Mouse (Mus musculus) embryonic facial prominence, embryonic 15.5 days (tissue): ENCODE measurements around the gene Cyp4a12a. TPM values are rescaled to one million over a fixed set of nuclear protein-coding genes. Genes with fewer than 3 reads are reported as not detected.
"Not testable (repeated sequence)": the region's sequence is repeated elsewhere in the genome, so short reads cannot be mapped to it uniquely, and the experiment has no call there.

Experiments used
- ATAC-seq: fragments of 200-750 bp; cut with Nextera tagmentation; 2 replicates; pipeline ENCODE4 v1.8.0; 2017; ENCODE audit warnings: low read depth, moderate TSS enrichment; ENCODE audit not compliant: insufficient number of reproducible peaks, low FRiP score, low TSS enrichment
- H3K27ac ChIP-seq: fragments of 300-500 bp; sonication (generic); replicated peaks from 2 replicates; pipeline ENCODE4 v1.5.1; 2015; ENCODE audit warnings: mild to moderate bottlenecking, inconsistent platforms
- H3K27me3 ChIP-seq: fragments of 300-500 bp; sonication (generic); 2 replicates; pipeline ENCODE4 v1.6.1; 2015; ENCODE audit warnings: inconsistent platforms
- H3K36me3 ChIP-seq: fragments of 300-500 bp; sonication (generic); 2 replicates; pipeline ENCODE4 v1.6.1; 2015; ENCODE audit warnings: mild to moderate bottlenecking, inconsistent platforms
- H3K4me1 ChIP-seq: fragments of 300-500 bp; sonication (generic); 2 replicates; pipeline ENCODE4 v1.6.1; 2015; ENCODE audit warnings: inconsistent platforms
- H3K4me2 ChIP-seq: fragments of 300-500 bp; sonication (generic); replicated peaks from 2 replicates; pipeline ENCODE4 v1.6.1; 2015; ENCODE audit warnings: mild to moderate bottlenecking, inconsistent platforms
- H3K4me3 ChIP-seq: fragments of 300-500 bp; sonication (generic); replicated peaks from 2 replicates; pipeline ENCODE4 v1.5.1; 2015; ENCODE audit warnings: mild to moderate bottlenecking, inconsistent platforms
- H3K9ac ChIP-seq: fragments of 300-500 bp; sonication (generic); 2 replicates; pipeline ENCODE4 v1.6.1; 2015; ENCODE audit warnings: inconsistent platforms
- H3K9me3 ChIP-seq: fragments of 300-500 bp; sonication (generic); replicated peaks from 2 replicates; pipeline ENCODE4 v1.6.1; 2016; ENCODE audit warnings: inconsistent platforms
- WGBS: fragments of 180-500 bp; shearing (Covaris S2); methylation state at CpG from one replicate; pipeline ENCODE4 v1.1.7; 2015; 5-methylcytosine and 5-hydroxymethylcytosine counted together
- polyA plus RNA-seq: library from polyadenylated mRNA; unstranded; fragments of >200 nt; fragmentation: Nextera tagmentation; extraction: Ambion mirVana; gene quantifications from 2 replicates; pipeline ENCODE4 v1.2.1, GENCODE M21; 2015

Gene Cyp4a12a
- 3.0 and 5.8 TPM in 2 replicates for polyA plus RNA-seq

DNA sequence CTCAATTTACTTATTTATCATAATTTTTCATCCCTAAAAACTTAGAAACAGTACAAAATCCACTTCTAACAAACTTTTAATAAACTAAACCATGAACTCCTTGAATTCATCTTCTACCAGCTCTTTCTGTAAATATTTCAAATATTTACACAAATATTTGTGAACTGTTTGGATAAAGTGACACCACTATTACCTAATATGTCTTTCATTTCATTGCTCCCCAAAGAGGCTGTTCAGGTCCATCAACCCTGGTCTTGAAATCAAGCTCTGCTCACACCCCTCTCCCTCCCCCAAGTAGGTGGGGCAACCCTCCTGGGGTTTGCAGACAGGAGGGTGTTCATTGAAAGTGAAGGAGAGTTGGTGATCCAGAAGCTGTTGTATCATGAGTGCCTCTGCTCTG lies at the start of gene Cyp4a12a:
Cyp4a12a (plus strand) TSS at position 301 of the 400 bp plus-strand sequence.
- H3K4me1 ChIP-seq, H3K36me3 ChIP-seq, H3K9me3 ChIP-seq, H3K9ac ChIP-seq, H3K4me2 ChIP-seq, ATAC-seq, H3K27me3 ChIP-seq, H3K4me3 ChIP-seq, H3K27ac ChIP-seq: not testable (repeated sequence)

DNA sequence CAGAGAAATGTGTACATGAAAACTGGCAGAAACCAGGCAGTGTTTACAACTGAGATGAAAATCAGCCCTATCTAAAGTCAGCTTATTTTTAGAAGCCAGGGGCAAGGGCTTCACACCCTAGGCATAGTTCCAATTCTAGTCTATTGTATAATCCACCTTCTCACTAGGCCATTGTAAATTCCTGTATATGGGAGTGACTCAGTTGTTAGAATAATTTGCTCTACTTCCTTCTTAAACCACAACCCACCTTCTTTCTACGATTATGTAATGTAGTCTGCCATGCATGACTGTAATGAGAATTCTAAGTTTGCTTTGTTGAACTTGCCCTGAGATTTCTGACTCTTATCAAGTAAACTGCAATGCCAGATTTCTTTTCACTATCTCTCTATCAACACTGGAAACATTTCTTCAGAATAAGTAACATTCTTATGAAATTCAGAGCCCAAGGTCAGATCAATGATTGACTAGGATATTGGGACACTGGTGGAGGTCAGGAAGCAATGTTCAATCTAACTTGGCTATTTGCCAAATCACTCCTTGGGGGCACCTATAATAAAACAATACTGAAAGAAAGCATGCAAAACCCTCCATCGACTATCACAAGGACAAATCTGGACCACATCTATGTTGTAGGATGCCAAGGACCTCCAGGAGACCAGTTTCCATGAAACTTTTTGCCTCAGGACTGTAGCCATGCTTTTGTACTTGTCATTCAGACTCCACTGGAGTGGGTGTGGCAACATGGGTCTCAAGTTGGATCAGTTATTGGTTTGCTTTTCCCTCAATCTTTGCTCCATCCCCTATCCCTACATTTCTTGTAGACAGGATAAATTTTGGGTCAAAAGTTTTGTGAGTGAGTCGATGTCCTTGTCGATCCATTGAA lies 33.9 kb upstream of the Cyp4a12a start:
- not testable (repeated sequence) for H3K4me1 ChIP-seq, H3K27me3 ChIP-seq, ATAC-seq, H3K4me2 ChIP-seq, H3K36me3 ChIP-seq, H3K9me3 ChIP-seq, H3K9ac ChIP-seq, H3K27ac ChIP-seq, H3K4me3 ChIP-seq
- WGBS = 84% methylated on average over 3 of the region's 4 CpGs

DNA sequence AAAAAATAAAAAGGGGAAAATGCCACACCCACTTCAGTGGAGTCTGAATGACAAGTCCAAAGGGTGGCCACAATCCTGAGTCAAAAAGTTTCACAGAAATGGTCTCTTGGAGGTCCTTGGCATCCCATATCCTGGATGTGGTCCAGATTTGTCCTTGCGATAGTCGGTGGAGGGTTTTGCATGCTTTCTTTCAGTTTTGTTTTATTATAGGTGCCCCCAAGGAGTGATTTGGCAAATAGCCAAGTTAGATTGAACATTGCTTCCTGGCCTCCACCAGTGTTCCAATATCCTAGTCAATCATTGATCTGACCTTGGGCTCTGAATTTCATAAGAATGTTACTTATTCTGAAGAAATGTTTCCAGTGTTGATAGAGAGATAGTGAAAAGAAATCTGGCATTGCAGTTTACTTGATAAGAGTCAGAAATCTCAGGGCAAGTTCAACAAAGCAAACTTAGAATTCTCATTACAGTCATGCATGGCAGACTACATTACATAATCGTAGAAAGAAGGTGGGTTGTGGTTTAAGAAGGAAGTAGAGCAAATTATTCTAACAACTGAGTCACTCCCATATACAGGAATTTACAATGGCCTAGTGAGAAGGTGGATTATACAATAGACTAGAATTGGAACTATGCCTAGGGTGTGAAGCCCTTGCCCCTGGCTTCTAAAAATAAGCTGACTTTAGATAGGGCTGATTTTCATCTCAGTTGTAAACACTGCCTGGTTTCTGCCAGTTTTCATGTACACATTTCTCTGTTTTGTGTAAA lies 20.4 kb upstream of the Cyp4a12a start:
- H3K27me3 ChIP-seq, H3K4me1 ChIP-seq, H3K36me3 ChIP-seq, H3K9me3 ChIP-seq, ATAC-seq, H3K27ac ChIP-seq, H3K9ac ChIP-seq, H3K4me3 ChIP-seq, H3K4me2 ChIP-seq: not testable (repeated sequence)
- 92% methylated on average over 2 of the region's 3 CpGs for WGBS

DNA sequence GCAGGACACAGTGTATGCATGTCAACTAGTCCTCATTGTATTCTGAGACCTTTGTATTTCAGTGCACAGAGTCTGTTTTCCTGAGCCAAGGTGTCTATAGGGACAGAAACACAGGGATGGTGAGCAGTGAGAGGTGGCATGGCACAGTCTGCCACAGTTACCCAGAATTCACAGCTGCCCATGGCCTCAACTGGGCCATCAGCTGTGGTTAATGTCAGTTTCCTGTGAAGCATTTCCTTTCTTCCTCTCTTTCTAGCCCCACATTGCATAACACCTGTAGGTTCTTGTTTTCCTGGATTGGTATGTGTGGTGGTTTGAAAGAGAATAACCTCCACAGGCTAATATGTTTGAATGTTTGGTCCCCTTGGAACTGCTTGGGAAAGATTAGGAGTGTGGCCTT lies 18.5 kb upstream of the Cyp4a12a start:
- no peaks in the 10 kb centered on the region for H3K9me3 ChIP-seq
- no peaks in the 10 kb centered on the region for H3K4me1 ChIP-seq
- H3K27ac ChIP-seq = no peak overlapping the region
- H3K36me3 ChIP-seq = no peaks in the 10 kb centered on the region
- peak overlapping the region; percentile 45; the same call in 1 of the 2 replicates for H3K4me2 ChIP-seq
- no peak overlapping the region for H3K9ac ChIP-seq
- no peak overlapping the region for H3K4me3 ChIP-seq
- H3K27me3 ChIP-seq = no peaks in the 10 kb centered on the region
- no peak for ATAC-seq

DNA sequence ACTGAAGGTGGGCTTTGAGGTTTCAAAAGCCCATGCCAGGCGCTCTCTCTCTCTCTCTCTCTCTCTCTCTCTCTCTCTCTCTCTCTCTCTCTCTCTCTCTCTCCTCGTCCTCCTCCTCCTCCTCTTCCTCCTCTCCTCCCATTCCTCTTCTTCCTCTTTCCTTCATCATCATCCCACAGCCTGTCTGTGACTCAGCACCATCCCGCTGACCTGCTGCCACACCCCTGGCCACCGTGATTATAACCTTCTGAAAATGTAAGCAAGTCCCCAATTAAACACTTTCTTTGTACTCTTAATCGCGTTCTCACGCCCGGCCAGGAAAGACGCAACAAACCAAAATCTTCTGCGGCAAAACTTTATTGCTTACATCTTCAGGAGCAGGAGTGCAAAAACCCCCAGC lies 18.1 kb upstream of the Cyp4a12a start:
- H3K9me3 ChIP-seq, ATAC-seq, H3K4me1 ChIP-seq, H3K9ac ChIP-seq, H3K27ac ChIP-seq, H3K27me3 ChIP-seq, H3K36me3 ChIP-seq: not testable (repeated sequence)
- H3K4me2 ChIP-seq = peak overlapping the region; percentile 45
- H3K4me3 ChIP-seq = peak overlapping the region; percentile 34
- WGBS = 8% methylated on average over 10 of the region's 10 CpGs

DNA sequence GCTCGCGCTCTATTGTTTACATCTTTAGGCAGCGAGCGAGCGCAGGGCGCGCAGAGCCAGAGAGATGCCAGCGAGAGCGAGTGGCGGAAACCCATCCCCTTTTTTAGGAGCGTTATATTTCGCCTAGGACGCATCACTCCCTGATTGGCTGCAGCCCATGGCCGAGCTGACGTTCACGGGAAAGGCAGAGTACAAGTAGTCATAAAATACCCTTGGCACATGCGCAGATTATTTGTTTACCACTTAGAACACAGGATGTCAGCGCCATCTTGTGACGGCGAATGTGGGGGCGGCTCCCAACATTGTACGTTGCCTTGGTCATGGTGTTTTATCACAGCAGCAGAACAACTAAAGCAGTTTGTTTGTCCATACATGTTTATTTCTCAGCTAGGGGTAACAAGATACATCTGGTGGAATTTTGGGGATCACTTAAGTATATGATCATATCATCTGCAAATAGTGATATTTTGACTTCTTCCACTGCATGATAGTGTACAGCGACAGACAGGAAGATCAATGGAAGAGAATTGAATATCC lies 17.5 kb upstream of the Cyp4a12a start:
- H3K4me1 ChIP-seq, H3K27me3 ChIP-seq, H3K9ac ChIP-seq, H3K36me3 ChIP-seq, ATAC-seq, H3K27ac ChIP-seq, H3K9me3 ChIP-seq: not testable (repeated sequence)
- Histone ChIP-seq H3K4me3 (peak overlapping the region; percentile 34), H3K4me2 (peak overlapping the region; percentile 45)
- WGBS = 10% methylated on average over 20 of the region's 23 CpGs

DNA sequence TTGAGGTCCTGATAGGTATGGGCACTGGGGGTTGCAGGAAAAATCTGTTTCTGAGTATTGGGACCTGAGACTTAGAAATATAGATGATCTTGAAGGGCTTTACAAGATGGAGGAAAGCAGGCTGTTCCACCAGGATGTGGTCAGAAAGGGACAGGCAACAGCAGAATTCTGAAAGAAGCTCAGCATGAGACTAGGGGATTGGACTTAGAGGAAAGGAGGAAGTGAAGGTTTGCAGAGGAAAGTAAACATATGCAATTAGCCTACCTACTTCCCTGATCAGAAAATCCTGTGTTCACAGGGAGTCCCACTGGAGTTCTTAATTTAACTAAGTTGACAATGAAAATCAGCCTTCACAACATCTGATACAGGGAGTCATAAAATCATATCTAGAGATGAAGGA lies 26.9 kb downstream of the Cyp4a12a start:
- ATAC-seq, H3K4me1 ChIP-seq, H3K4me3 ChIP-seq, H3K27me3 ChIP-seq, H3K36me3 ChIP-seq, H3K9me3 ChIP-seq, H3K4me2 ChIP-seq, H3K27ac ChIP-seq, H3K9ac ChIP-seq: not testable (repeated sequence)

DNA sequence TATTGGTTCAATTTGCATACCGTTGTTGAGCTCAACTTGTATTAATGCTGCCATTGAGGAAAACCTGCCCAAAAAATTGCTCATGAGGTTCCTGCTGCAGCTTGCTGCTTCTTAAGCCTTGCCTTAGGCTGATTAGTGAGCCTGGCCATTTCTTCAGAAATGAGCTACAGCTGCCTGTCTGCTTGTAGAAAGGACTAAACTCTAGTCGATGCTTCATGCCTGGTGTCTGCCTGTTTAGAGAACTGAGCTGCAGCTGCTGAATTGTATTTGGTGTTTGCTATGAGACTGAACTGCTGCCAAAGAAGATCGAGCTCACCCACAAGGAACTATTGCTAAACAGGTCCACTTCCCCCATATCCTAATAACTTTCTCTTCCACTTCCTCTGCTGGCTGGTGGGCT lies 66.8 kb downstream of the Cyp4a12a start:
- WGBS = 73% methylated on average over 3 of the region's 3 CpGs
- not testable (repeated sequence) for ATAC-seq, H3K4me3 ChIP-seq

DNA sequence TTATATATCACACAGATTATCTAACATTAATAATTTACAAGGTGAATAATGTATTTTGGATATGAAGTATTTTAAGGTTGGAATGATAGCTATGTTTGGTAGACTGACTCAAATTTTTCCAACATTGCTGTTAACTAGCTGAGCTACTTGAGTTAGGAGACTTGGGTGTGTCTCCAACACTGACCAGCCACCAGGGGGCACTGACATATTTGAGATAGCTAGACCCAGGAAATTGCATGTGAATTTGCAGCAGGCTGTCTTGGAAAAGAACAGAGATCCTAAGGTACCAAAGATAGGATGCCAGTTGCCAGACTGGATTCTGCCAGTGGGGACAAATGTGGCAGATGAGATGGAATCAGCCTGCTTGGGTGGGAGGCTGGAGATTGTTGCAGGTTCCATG lies 69.2 kb downstream of the Cyp4a12a start:
- not testable (repeated sequence) for ATAC-seq, H3K27me3 ChIP-seq, H3K4me3 ChIP-seq, H3K36me3 ChIP-seq, H3K9me3 ChIP-seq, H3K4me2 ChIP-seq, H3K9ac ChIP-seq, H3K27ac ChIP-seq, H3K4me1 ChIP-seq

More for the DNA sequence above, 66.8 kb downstream of the Cyp4a12a start:
- not testable (repeated sequence) for H3K27ac ChIP-seq, H3K4me2 ChIP-seq, H3K27me3 ChIP-seq, H3K9me3 ChIP-seq, H3K4me1 ChIP-seq, H3K9ac ChIP-seq, H3K36me3 ChIP-seq
